Mouse (Mus musculus) liver, postnatal 0 days (tissue): ENCODE measurements at regions not wholly inside any gene's neighbourhood (a gene's known extent, or its start where the extent isn't known, plus 50 kb on each side); places are given as distances from the start of the nearest gene placed in this dataset.

Experiments
- CTCF ChIP-seq: sonication (generic); IDR thresholded peaks from 2 replicates; pipeline ENCODE4 v1.5.1; 2016; ENCODE audit warnings: antibody characterized with exemption, low read depth
- EP300 ChIP-seq: IDR thresholded peaks from 2 replicates; pipeline ENCODE4 v1.6.1; 2016; ENCODE audit warnings: antibody characterized with exemption, low read depth, mild to moderate bottlenecking

GRCm38 (mm10) chr14:46277832-46278611 is 101.2 kb upstream of the Gm15217 start:
- TF ChIP-seq CTCF, result no peak
- no peak for TF ChIP-seq EP300
